Mouse (Mus musculus) liver (tissue): Measurements from ENCODE around the gene Alg2.
A peak's percentile ranks its signal among the peaks of the same experiment; 100 is the strongest.

Experiments
- DNase-seq: peaks from one replicate; pipeline ENCODE4 v3.0.0-alpha.2; 2020; ENCODE audit warnings: mixed read lengths

Gene Alg2

DNA sequence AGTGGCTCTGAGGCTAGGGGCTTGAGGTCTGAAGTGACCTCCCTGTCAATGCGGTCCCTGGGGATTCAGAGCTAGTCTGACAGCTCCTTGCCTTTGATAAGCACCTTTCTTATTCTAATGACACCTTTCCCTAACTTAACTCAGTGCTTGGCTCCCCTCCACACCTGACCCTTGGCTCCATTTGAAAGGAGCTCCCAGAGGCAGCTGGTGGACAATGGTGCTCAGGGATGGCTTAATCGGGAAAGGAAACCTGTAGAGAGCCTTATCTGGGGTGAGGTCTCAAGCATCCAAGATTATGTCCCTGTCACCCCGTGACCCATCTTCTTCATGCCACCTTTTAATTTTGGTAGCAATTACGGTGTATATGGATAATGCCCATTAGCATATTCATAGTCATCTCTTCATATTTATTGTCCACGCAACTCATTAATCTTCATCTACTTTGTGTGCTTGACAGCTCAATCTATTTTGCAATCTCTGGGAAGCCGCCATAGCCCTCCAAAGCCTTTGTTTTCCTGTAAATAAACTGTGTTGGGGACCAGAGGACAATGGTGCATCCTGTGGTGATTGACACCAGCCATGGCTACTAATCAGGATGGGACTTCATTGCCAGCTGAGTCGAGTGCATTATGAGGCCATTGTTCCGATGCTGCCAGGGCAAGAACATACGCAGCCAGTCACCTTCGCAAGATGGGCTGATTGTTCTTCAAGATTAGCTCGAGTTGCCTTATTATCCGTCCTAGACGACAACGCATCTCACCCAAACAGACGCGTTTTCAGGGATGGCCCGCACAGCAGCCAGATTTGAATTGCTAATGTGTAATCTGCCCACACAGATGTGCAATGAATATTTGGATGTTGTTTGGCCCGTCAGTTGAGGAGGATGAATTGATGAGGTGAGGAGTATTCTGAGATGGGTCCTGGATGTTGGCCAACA lies 24.3 kb downstream of the Alg2 start:
- DNase-seq, result no peak

DNA sequence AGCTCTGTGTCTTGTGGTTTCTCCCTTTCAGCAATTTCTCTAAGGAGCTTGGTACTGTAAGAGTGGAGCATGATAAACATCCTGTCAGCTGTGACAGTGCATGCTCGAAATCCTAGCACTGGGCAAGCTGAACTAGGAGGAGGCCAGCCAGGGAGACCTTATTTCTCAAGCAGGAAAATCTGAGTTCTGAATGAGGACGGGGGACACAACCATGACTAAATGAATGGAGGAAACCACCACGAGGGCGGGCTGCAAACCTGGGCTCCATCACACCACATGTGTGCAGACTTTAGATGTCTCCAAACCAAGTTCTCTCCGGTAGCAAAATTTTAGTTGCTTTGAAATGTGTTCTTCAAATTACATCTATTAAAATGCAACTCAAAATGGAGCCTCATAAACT lies 25.0 kb downstream of the Alg2 start:
- no peak for DNase-seq

DNA sequence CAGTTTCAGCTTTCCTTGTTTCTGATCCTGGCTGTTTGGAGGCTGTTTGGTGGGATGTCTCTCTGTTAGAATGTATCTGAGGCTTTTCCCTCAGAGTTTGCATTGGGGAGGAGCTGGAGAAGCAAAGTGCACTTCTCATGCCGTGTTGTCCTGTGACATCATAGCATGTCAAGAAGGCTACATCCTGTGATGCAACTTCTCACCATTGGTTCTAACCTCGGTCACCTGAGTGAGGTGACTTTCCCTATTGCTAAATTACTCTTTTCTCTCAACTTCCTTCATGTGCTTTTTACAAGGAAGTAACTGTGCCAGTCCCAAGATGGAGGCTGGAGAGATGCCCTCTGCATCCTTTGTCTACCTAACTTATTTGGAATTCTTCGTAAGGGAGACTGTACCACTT lies 25.6 kb downstream of the Alg2 start:
- DNase-seq, result no peak

DNA sequence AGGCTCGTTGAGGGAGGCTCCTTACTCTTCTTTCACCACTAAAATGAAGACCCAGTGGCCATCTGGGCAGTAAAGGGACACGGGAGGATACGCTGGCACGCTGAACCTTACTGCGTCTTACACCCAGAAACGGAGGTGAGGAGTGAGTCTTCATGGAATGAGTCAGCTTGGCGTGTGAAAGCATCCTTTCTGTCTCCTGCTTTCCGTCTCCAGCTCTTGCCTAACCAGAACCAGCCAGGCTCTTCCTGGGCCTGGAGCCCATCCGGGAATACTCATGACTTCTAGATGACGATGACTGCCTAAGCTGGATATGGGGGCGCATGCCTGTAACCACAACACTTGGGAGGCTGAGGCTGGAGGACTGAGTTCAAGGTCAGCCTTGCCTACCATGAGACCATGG lies 33.2 kb downstream of the Alg2 start:
- DNase-seq, result no peak

DNA sequence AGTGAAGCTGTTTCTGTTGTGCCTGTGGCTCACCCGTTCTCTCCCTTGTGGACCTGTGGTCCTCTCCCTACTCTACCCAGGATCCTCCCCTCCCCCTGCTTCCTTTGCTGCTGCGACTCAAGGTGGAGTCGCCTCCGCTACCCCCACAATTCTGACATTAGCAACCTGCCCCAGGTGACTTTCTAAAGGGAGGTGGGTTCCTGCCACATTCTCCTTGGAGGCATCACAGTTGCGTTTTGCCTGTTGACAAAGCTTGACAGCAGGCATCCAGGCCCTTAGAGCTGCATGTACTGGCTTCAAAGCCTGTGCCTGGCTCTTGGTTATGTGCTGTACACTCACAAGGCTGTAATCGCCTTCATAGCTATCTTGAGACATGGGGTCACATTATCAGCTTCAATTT lies 35.2 kb downstream of the Alg2 start:
- no peak for DNase-seq

DNA sequence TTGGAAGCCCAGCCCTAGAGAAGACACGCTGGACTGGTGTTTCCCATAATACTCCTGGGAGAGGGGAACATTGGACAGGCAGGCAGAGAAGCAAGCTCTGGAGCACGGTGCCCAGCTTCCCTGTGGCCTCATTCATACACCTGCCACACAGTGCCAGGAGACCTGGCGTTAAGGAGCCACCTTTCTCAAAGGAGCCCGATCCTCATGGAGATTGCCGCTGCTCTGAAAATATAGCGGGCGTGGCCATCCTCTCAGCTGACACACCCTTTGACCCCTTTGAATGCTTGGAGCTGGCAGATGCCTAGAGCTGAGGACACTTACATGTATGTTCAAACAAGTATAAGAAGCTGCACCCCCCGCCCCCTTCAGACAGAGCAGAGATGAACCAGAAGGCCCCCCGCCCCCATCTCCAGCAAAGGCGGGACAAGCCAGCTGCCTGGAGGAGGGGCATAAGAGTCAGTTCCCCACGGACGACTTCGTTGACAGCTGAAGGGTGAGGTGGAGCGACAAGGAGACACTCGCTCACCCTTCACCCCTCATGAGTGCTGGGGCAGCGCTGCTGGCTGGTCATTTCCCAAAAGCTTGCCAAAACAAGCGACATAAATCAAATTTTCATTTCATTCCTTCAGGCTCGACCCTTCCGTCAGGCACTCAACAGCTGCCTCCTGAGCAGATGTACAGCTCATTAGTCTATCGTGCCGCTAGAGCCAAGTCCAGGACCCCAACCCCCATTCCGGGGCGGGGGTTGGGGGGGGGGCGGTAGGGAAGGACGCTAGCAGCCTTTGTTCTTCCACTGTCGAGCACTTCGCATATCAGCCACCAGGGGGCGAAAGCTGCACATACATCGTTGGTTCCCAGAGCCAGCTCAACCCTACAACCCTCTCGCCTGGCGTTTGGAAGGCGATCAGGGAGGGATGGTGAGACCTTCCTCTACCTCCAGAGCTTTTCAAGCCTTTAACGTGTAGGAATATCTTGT lies 36.5 kb downstream of the Alg2 start:
- peak; percentile 82 for DNase-seq

DNA sequence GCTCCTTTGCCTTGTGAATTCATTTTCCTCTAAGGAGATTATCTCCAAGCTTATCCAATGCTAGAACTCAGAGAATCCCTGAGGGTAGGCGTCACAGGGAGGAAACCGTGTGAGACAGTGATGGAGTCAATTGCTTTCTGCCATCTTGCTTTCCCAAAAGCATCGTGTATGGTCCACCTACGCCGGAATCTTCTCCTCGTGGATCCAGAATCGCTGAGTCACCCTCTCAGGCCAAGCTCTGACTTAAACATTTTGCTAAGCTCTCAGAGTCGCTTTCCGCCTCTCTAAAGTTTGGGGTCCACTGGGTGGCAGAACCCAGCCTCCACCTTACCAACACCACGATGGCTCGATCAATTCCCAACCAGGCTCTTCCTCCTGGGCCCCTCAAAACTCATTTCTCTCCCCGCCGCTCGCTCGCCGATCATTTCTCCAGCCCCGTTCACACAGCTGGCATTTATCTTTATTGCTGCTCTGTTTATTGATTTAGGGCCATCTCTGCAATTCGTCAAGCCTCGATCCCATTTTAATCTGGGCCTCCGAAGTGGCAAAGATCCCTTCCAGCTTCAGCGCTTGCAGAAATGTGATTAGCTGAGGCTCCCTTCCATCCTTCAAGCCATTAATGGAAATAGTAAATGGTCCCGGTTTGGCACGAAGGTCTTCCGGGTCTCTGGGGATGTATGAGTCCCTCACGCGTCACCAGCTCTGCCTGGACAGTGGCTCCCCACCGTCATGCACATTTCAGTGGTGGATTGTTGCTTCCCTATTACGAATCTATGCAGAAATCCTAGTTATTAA lies 38.4 kb downstream of the Alg2 start:
- DNase-seq, result no peak

DNA sequence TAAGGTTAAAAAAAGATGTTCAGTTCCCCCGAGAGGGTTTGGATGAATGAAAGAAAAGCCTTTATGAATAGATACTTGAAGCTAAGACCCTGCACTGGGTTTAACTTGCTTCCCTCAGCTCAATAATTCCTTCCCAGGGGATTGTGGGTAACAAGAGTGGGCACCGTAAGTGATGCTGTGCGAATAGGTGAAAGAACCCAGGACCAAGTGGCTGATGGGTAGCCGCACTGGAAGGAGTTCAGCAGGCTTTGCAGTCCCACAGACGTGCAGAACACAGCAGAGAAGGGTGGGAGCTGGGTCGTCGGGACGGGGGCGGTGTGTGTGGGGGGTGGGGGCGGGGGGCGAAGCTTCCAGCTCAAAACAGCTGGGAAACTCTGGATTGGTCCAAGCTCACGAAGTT lies 39.0 kb downstream of the Alg2 start:
- no peak for DNase-seq

DNA sequence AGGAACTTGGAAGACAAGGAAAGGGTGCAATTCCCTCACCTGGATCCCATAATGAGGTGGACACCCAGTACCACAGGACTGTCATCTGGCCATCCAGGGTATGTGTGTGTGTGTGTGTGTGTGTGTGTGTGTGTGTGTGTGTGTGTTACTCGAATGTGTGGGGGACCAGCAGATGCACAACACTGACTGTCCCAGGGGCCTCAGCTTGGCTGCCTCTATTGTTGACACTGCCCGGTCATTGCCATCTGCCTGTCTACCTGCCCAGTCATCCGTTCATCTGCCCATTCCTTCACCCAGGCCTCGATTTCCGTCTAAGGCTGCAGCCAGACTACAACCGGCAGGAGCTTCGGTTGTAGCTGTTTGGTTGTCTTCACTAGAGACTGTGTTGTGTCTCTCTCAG lies 41.4 kb downstream of the Alg2 start:
- no peak for DNase-seq

DNA sequence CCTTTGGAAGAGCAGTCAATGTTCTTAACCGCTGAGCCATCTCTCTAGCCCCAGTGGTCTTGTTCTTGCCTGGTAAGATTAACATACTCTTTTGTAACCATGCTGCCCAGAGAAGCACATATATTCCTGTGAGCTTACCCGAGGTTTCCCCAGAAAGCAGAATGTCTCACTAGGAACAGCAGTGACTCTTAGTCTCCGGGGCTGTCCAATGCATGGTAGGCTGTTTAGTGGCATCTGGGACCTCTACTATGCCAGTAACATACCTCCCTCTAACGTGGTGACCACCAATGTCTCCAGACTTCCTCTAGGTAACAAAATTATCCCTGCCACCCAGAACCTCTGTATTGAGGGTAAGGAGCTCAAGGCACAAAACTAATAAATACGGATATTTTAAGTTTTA lies 43.1 kb downstream of the Alg2 start:
- no peak for DNase-seq

DNA sequence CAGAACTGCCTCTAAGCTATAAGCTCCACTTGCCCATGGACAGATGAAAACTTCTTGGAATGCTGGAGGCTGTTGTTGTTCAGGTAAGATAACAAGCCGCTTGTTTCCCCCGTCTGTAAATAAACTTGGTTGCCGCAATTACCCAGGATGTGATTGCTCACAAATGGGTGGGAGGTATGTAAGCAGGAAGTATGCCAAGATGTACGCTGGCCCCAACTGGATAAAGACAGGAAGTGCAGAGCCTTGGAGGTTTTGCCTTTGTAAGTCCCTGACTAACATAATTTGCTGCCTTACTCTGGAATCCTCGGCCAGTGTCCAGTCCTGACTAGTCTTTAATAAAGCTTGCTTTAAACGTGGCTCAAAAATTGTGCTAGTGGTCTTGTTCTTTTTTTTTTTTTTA lies 43.6 kb downstream of the Alg2 start:
- DNase-seq, result no peak

DNA sequence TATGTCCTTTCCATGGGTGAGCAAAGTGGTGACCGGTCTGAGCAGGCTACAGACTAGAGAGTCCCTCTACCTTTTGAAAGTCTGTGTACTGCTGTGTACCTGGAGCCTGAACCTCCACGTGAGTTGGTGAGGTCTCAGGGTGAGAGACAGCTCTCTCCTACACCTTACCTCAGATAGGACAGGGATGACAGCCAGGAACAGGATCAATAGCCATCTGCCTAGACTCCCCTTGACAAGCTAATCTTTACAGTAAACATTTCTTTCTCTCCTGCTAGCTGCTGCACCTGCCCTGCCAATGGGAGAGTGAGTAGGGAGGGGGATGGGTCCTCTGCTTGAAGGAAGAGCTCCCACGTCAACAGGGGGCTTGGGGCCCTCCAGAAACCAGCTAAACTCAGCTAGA lies 46.5 kb downstream of the Alg2 start:
- DNase-seq, result no peak

DNA sequence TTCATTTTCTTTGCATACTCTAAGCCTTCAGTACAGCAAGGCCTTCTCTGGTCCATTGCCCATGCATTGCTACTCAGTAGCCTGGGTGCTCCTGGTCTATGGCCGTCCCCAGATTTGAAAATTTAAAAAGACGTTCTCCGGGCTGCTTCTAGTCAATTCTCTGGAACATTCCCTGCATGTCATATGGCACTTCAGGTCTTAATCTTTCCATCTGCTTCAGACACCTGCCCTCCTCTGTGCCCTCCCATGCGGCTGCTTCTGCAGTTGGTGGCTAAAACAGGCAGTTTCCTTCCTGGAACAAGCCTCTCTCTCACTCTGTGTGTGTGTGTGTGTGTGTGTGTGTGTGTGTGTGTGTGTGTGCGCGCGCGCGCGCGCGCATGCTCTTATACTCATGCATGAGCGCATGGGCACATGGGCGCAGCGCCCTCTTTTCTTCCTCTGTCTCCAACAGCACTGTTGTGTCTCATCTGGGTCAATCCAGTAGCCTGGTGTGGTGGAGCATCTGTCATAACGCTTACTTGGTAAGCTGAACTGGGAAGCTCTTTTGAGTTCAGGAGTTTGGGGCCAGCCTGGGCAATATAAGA lies 48.8 kb downstream of the Alg2 start:
- no peak for DNase-seq

DNA sequence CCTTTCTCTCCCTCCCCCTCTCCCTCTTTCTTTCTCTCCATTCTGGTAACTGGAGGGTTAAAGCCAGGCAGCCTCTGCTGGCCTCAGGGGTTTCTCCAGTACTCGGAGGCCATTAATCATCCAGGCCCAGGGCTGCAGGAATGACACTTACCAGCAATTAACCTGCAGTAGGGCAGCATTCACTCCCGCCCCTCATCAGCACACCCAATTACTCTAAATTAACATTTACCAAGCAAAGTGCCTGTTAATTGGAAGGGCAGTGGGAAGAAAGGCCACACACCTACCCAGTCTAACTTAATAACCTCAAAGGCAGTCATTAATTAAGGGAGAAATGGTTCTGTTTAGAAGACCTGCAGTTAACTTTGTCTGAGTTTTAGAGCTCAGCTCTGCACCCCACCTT lies 49.8 kb downstream of the Alg2 start:
- no peak for DNase-seq

DNA sequence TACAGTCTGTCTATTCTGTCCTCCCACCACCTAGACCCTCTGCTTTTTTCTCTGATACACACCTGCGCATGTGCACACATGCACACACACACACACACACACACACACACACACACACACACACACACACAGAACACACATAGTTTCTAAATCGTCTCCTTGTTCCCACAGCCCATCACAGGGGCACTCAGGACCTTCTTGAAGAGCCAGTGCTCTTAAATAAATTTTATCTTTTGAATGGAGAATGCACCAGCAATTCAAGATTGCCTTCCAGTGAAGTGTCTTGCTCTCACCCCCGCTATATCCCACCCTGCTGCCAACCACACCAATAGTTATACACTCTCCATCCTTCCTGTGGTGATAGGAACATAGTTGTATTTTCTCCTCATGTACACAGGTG lies 51.2 kb downstream of the Alg2 start:
- no peak for DNase-seq

DNA sequence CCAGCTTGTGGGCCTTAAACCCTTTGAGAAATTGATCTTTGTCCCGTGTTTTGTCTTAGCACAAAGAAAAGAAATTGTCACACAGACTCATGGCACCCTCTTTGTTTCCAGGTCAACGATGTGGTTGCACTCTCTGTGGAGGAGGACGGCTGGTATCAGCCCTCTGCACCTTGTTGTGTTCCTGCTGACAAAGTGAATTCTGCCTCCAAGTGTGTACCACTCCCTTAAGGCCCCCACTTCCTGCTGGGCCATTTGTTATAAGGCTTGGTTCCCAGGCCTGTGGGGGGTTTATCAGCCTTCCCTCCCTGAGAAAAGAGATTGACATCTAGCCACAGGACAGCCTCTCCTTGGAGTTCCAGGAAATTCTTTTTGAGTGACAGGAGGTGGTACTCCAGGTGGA lies 51.9 kb downstream of the Alg2 start:
- peak; percentile 16 for DNase-seq

DNA sequence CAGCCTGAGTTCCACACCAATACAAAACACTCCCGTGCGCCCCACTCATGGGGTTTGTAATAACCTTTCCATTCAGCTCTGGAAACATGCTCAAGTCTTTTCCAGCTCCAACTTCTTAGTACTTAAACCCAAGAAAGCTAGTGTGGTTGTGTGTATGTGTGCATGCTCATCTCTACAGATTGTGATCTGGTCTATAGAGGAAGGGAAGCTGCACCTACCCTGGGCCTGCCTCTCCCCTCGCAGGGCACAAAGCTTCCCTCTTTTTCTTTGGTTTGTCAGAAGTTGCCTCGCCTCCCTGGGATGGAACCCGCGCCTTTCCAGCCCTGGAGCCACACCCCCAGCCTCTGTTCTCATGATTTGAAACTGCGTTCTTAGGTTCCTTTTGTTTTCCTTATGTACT lies 53.9 kb downstream of the Alg2 start:
- DNase-seq, result no peak

DNA sequence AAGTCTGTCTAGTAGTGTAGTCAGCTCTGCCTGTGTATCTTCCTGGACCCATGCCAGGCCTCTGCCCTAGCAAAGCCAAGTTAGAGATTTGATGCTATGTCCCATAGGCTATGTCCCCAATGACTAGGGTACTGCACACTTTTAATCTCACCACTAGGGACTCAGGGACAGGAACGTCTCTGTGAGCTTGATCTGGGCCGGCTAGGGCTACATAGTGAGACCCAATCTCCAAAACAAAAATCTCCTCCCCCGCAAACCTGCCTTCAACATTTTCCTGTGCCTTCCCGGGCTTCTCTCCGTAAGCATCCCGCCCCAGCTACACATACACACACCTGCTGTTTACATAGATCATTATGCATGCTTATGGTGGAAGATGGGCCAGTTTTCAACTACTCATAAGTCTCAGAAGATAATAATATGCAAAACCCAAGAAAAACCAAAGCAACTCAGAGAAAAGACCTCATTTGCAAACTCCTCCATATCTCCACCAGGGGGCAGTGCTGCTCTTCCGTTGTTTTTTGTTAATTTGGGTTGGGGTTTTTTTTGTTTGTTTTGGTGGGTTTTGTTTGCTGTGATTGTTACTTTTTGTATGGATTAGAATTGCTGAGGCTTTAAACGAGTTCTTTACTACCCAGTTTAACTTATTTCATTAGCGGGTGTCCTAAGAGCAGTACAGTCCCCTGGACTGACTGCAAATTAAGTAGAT lies 54.7 kb downstream of the Alg2 start:
- DNase-seq, result no peak

DNA sequence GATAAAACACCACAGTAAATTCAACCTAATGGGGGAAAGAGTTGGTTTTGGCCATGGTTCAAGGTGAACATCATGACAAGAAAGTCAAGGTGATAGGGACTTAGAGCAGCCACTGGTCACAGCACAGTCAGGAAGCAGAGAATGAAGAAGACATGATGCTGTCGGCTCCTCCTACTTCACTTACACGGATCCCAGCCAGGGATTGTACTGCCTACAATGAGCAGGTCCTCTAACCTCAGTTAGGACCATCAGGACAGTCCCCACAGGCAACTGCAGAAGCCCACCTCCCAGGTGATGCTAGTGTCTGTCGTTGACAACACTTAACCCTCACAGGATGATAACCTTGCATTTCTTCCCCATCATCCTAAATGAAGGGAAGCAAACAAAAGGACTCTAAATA lies 56.3 kb downstream of the Alg2 start:
- no peak for DNase-seq
